ENCODE assay signal across 8 mouse cellular contexts in the genomic region with DNA sequence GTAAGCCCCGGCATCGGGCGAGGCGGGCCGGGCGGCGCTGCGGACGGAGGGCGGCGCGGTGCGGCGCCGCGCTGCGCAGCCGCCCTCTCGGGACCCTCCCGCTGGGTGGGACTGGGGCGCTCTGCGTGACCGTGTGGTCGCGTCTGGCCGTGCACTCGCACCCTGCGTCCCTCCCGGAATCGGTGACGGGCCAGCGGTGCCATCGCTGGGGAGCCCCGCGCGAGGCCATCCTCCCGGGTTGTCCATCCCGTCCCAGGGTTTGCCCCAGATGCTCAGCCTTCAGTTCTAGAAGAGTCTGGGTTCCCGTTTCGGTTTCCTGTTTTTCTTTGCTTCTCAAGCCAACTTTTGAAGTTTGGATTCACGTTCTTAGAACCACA. TPM values are rescaled to one million over a fixed set of nuclear protein-coding genes. Genes with fewer than 3 reads are reported as not detected.
DNase-seq lines count a peak whose midpoint lies in the region; ATAC-seq and TF ChIP-seq lines count a peak whose summit lies in the region.

No protein-coding gene starts in this region.

- peak; percentile 90 for ATAC-seq in heart, postnatal 0 days (ENCODE audit: insufficient read depth, low read depth)
- peak; percentile 94; the same call in 1 of the 2 replicates for ATAC-seq in lung, embryonic 15.5 days (ENCODE audit: borderline replicate concordance, extremely low read depth, low FRiP score, low TSS enrichment)

- no peak for TF ChIP-seq POLR2A in heart, adult 2 months (IDR thresholded peaks at IDR 0.05; ENCODE audit: insufficient read depth, low read depth, low read length)
- no peak for TF ChIP-seq POLR2A in small intestine, adult 2 months (IDR thresholded peaks at IDR 0.05; ENCODE audit: low read depth, low read length)

- peaks cover 3% of the 10 kb centered on the region for H3K79me2 ChIP-seq in heart, adult 2 months (replicated peaks; ENCODE audit: control insufficient read depth, insufficient read depth, low read length)

- H3K9ac ChIP-seq in heart, adult 2 months (ENCODE audit: low read depth, low read length), result peak overlapping the region; percentile 99
- peak overlapping the region; percentile 83 for H3K9ac ChIP-seq in heart, postnatal 0 days (replicated peaks; ENCODE audit: low read depth, low read length)
- peak overlapping the region; percentile 79 for H3K9ac ChIP-seq in lung, embryonic 15.5 days

- peak overlapping the region; percentile 93 for H3K27ac ChIP-seq in heart, adult 2 months
- peak overlapping the region; percentile 86 for H3K27ac ChIP-seq in heart, postnatal 0 days (ENCODE audit: low read depth)
- peak overlapping the region; percentile 89 for H3K27ac ChIP-seq in lung, embryonic 15.5 days
- peak overlapping the region; percentile 65 for H3K27ac ChIP-seq in small intestine, adult 2 months (ENCODE audit: insufficient read depth, low read depth, low read length)

- H3K4me2 ChIP-seq in heart, postnatal 0 days (ENCODE audit: low read depth, low read length), result peak overlapping the region; percentile 67
- peak overlapping the region; percentile 60 for H3K4me2 ChIP-seq in lung, embryonic 15.5 days

- H3K4me1 ChIP-seq in heart, adult 2 months (ENCODE audit: control insufficient read depth, insufficient read depth, low read length), result peaks cover 1% of the 10 kb centered on the region
- H3K4me1 ChIP-seq in heart, postnatal 0 days (ENCODE audit: control insufficient read depth, insufficient read depth), result peaks cover 12% of the 10 kb centered on the region; the same call in 1 of the 2 replicates
- H3K4me1 ChIP-seq in lung, embryonic 15.5 days, result peaks cover 15% of the 10 kb centered on the region
- H3K4me1 ChIP-seq in small intestine, adult 2 months (ENCODE audit: control insufficient read depth, insufficient read depth, insufficient read length, low read length), result no peaks in the 10 kb centered on the region

- DNase-seq in heart, adult 2 months, result no peak
- DNase-seq in heart, postnatal 25 days (ENCODE audit: low spot score), result no peak
- peak; percentile 24 for DNase-seq in urinary bladder, postnatal 10 days (ENCODE audit: low spot score)
- DNase-seq in urinary bladder, postnatal 14 days (ENCODE audit: low spot score), result no peak
- peak; percentile 57 for DNase-seq in heart, postnatal 0 days (ENCODE audit: low spot score)
- DNase-seq in urinary bladder, postnatal 25 days (ENCODE audit: low spot score), result no peak

- peak; percentile 31; the same call in 1 of the 2 replicates for TF ChIP-seq CTCF in heart, adult 2 months (IDR thresholded peaks at IDR 0.05)
- no peak for TF ChIP-seq CTCF in heart, postnatal 0 days (IDR thresholded peaks at IDR 0.05; ENCODE audit: low read depth)
- no peak for TF ChIP-seq CTCF in small intestine, adult 2 months (IDR thresholded peaks at IDR 0.05; ENCODE audit: extremely low read depth, insufficient read length, insufficient replicate concordance, low read depth, low read length)

- H3K9me3 ChIP-seq in heart, postnatal 0 days (replicated peaks; ENCODE audit: control insufficient read depth, low read length), result no peaks in the 10 kb centered on the region
- no peaks in the 10 kb centered on the region for H3K9me3 ChIP-seq in lung, embryonic 15.5 days

- H3K4me3 ChIP-seq in heart, adult 2 months, result peak overlapping the region; percentile 79
- H3K4me3 ChIP-seq in heart, postnatal 0 days (ENCODE audit: low read depth, low read length), result peak overlapping the region; percentile 95
- peak overlapping the region; percentile 84 for H3K4me3 ChIP-seq in lung, embryonic 15.5 days
- peak overlapping the region; percentile 95 for H3K4me3 ChIP-seq in small intestine, adult 2 months (ENCODE audit: low read depth, low read length)

- no peak for TF ChIP-seq EP300 in heart, adult 2 months (IDR thresholded peaks at IDR 0.05; ENCODE audit: insufficient read depth, low read depth, low read length)
- no peak for TF ChIP-seq EP300 in heart, postnatal 0 days (IDR thresholded peaks at IDR 0.05; ENCODE audit: low read depth)

- peaks cover 8% of the 10 kb centered on the region; the same call in 1 of the 2 replicates for H3K36me3 ChIP-seq in heart, adult 2 months (ENCODE audit: control insufficient read depth, insufficient read depth, low read length)
- peaks cover 12% of the 10 kb centered on the region for H3K36me3 ChIP-seq in heart, postnatal 0 days (replicated peaks; ENCODE audit: control insufficient read depth, insufficient read depth, low read length)
- H3K36me3 ChIP-seq in lung, embryonic 15.5 days, result no peaks in the 10 kb centered on the region; the same call in 1 of the 2 replicates
- peaks cover 4% of the 10 kb centered on the region; the same call in 1 of the 2 replicates for H3K36me3 ChIP-seq in small intestine, adult 2 months (ENCODE audit: control insufficient read depth, insufficient read depth, low read length)

- no peaks in the 10 kb centered on the region for H3K27me3 ChIP-seq in heart, adult 2 months (ENCODE audit: control insufficient read depth, insufficient read depth, low read length)
- no peaks in the 10 kb centered on the region for H3K27me3 ChIP-seq in heart, postnatal 0 days (ENCODE audit: control insufficient read depth, insufficient read depth, low read length)
- no peaks in the 10 kb centered on the region for H3K27me3 ChIP-seq in lung, embryonic 15.5 days
- H3K27me3 ChIP-seq in small intestine, adult 2 months (ENCODE audit: control insufficient read depth, insufficient read depth, low read length), result no peaks in the 10 kb centered on the region

- under 1% methylated on average over 37 of the region's 41 CpGs for WGBS in heart, adult 2 months
- WGBS in heart, postnatal 0 days, result 0% methylated on average over 38 of the region's 41 CpGs
- under 1% methylated on average over 33 of the region's 41 CpGs for WGBS in lung, embryonic 15.5 days
- under 1% methylated on average over 41 of the region's 41 CpGs for WGBS in small intestine, adult 2 months

- intact Hi-C loops in heart, adult 2 months (cut with DNase I), result loop anchor here (2.0 to 10.0 kb wide), 3 partner anchors 59 to 182 kb away; partner anchors contain the start of genes Appl2 and D10Wsu102e
- intact Hi-C loops in heart, postnatal 25 days (cut with DNase I), result loop anchor here (5.0 to 10.0 kb wide), 3 partner anchors 103 to 919 kb away; partner anchors contain the start of genes 1190007I07Rik, Appl2, Nfyb and Tdg

RNA-seq across cellular contexts. Expression of gene Washc4, which starts 0.5 kb away (rescaled TPM):
- 10 to 100 TPM; 11.4 to 13.8 TPM for total RNA-seq in heart, adult 2 months (2021)
- 1.8 and 3.9 TPM in 2 replicates for polyA plus RNA-seq in heart, adult 2 months (2012; rRNA removed)
- 10 to 100 TPM; 12.5 to 14.7 TPM for total RNA-seq in heart, postnatal 25 days (2021)
- 7.9 and 13.2 TPM in 2 replicates for total RNA-seq in heart, postnatal 0 days (2014; rRNA removed; ENCODE audit: low replicate concordance)
- 15.1 and 17.1 TPM in 2 replicates for polyA plus RNA-seq in heart, postnatal 0 days (2015; fragmentation: Nextera tagmentation; extraction: Ambion mirVana)
- 32.3 and 34.9 TPM in 2 replicates for polyA plus RNA-seq in lung, embryonic 15.5 days (2015; fragmentation: Nextera tagmentation; extraction: Ambion mirVana)
- 0.32 and 0.57 TPM in 2 replicates for polyA plus RNA-seq in small intestine, adult 2 months (2012; rRNA removed)

RNA-seq across cellular contexts. Expression of gene Aldh1l2, which starts 10.2 kb away (rescaled TPM):
- total RNA-seq in heart, adult 2 months (2021), result 10 to 100 TPM in 1 of 2 experiments, 1 to 10 TPM in 1; 9.9 to 12.3 TPM
- polyA plus RNA-seq in heart, adult 2 months (2012; rRNA removed), result 4.2 and 11.9 TPM in 2 replicates
- 10 to 100 TPM; 13.4 to 15.9 TPM for total RNA-seq in heart, postnatal 25 days (2021)
- total RNA-seq in heart, postnatal 0 days (2014; rRNA removed; ENCODE audit: low replicate concordance), result 11.0 and 16.2 TPM in 2 replicates
- polyA plus RNA-seq in heart, postnatal 0 days (2015; fragmentation: Nextera tagmentation; extraction: Ambion mirVana), result 4.3 and 4.6 TPM in 2 replicates
- polyA plus RNA-seq in lung, embryonic 15.5 days (2015; fragmentation: Nextera tagmentation; extraction: Ambion mirVana), result 1.9 and 2.3 TPM in 2 replicates
- 1.0 and 1.8 TPM in 2 replicates for polyA plus RNA-seq in small intestine, adult 2 months (2012; rRNA removed)

Comparison
In these comparisons a context has a peak if more than half of its experiments do, and no peak if none do; other contexts are left out.
1. DNase-seq: peak in urinary bladder, postnatal 10 days (single experiment) and heart, postnatal 0 days (single experiment); none in heart, adult 2 months (0 of 2), heart, postnatal 25 days (single experiment), urinary bladder, postnatal 14 days (single experiment) and urinary bladder, postnatal 25 days (single experiment).
2. Peak in every context shown above with its lines, with median percentiles within 50 percentile points of each other: H3K27ac ChIP-seq, H3K4me3 ChIP-seq and H3K9ac ChIP-seq.